Mouse (Mus musculus): Measurements from ENCODE around the gene Cadps.

DNA sequence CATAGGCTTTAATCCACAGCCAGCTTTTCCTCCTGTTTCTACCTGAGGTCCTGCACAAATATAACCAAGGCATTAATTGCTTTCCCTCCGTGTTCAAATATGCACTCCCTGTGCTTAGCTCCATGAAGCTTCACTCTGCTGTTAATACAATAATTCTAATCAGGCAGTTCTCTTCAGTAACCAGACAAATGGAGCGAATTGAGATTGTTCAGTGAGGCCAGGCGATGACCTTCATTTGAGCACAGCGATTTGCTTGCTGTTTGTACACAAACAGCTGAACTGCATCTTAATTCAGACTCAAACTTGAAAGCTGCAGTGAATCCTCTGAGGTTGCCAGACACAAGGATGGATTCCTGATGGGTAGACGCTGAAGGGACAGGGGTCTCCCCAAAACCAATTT is 239.3 kb downstream of the Cadps start:
- TF ChIP-seq KAT2A (IDR thresholded peaks at IDR 0.05; ENCODE audit: insufficient replicate concordance, low read length) (no peak), EP300 (IDR thresholded peaks at IDR 0.05; ENCODE audit: low read length) (no peak), POLR2A (IDR thresholded peaks at IDR 0.05; ENCODE audit: low read depth, low read length) (no peak), CTCF (conservative IDR thresholded peaks at IDR 0.05 in 1 of 2, IDR thresholded peaks at IDR 0.05 in 1 of 2; ENCODE audit: low read depth in 2 of 2, low read length in 2 of 2) (no peak)
